Mouse (Mus musculus) lung, postnatal 0 days (tissue): Measurements from ENCODE around the gene Zkscan1. TPM values are rescaled to one million over a fixed set of nuclear protein-coding genes. Genes with fewer than 3 reads are reported as not detected.

ENCODE experiments used
- ATAC-seq: fragments of 200-750 bp; cut with Nextera tagmentation; 2 replicates; pipeline ENCODE4 v1.8.0; 2017; ENCODE audit warnings: moderate library complexity
- DNase-seq: peaks from one replicate; pipeline ENCODE4 v3.0.0-alpha.2; 2016; ENCODE audit warnings: low spot score
- H3K27ac ChIP-seq: fragments of 300-500 bp; sonication (generic); 2 replicates; pipeline ENCODE4 v1.5.1; 2014; ENCODE audit warnings: antibody characterized with exemption, mild to moderate bottlenecking, low read length, mixed read lengths
- H3K27me3 ChIP-seq: fragments of 300-500 bp; sonication (generic); replicated peaks from 2 replicates; pipeline ENCODE4 v1.6.1; 2014; ENCODE audit warnings: low read length, mixed read lengths; ENCODE audit not compliant: insufficient read depth
- H3K36me3 ChIP-seq: fragments of 300-500 bp; sonication (generic); 2 replicates; pipeline ENCODE4 v1.6.1; 2014; ENCODE audit warnings: low read length, mixed read lengths; ENCODE audit not compliant: insufficient read depth
- H3K4me1 ChIP-seq: fragments of 300-500 bp; sonication (generic); 2 replicates; pipeline ENCODE4 v1.6.1; 2014; ENCODE audit warnings: antibody characterized with exemption, low read depth, low read length, mixed read lengths; ENCODE audit not compliant: insufficient read depth
- H3K4me2 ChIP-seq: fragments of 300-500 bp; sonication (generic); replicated peaks from 2 replicates; pipeline ENCODE4 v1.6.1; 2014; ENCODE audit warnings: low read depth, mild to moderate bottlenecking, low read length, moderate library complexity, mixed read lengths
- H3K4me3 ChIP-seq: fragments of 300-500 bp; sonication (generic); 2 replicates; pipeline ENCODE4 v1.5.1; 2014; ENCODE audit warnings: low read depth, low read length
- H3K9ac ChIP-seq: fragments of 300-500 bp; sonication (generic); replicated peaks from 2 replicates; pipeline ENCODE4 v1.6.1; 2014; ENCODE audit warnings: low read depth, mild to moderate bottlenecking
- H3K9me3 ChIP-seq: fragments of 300-500 bp; sonication (generic); 2 replicates; pipeline ENCODE4 v1.6.1; 2016; ENCODE audit warnings: low read length, mixed read lengths
- CTCF ChIP-seq: IDR thresholded peaks from 2 replicates; pipeline ENCODE4 v1.5.1; 2016; ENCODE audit warnings: antibody characterized with exemption, mild to moderate bottlenecking
- EP300 ChIP-seq: IDR thresholded peaks from 2 replicates; pipeline ENCODE4 v1.6.1; 2016; ENCODE audit warnings: antibody characterized with exemption, mild to moderate bottlenecking, control low read depth
- WGBS: fragments of 180-500 bp; shearing (Covaris S2); extraction: QIAGEN DNeasy Blood & Tissue Kit; methylation state at CpG from one replicate; pipeline ENCODE4 v1.1.7; 2014; 5-methylcytosine and 5-hydroxymethylcytosine counted together
- polyA plus RNA-seq: library from polyadenylated mRNA; unstranded; fragments of >200 nt; fragmentation: Nextera tagmentation; extraction: Ambion mirVana; gene quantifications from 2 replicates; pipeline ENCODE4 v1.2.1, GENCODE M21; 2015

The Zkscan1 gene
- polyA plus RNA-seq, 1 experiment from 2014 or later, result 8.2 TPM

GRCm38 (mm10) chr5:138137935-138138549 is 53.2 kb downstream of the Zkscan1 start:
- ATAC-seq (peak; percentile 54), DNase-seq (peak; percentile 64)
- Histone ChIP-seq H3K4me3 (no peak overlapping the region), H3K4me1 (no peaks in the 10 kb centered on the region), H3K9me3 (no peaks in the 10 kb centered on the region), H3K9ac (no peak overlapping the region), H3K36me3 (peaks cover 22% of the 10 kb centered on the region), H3K4me2 (no peak overlapping the region), H3K27me3 (no peaks in the 10 kb centered on the region), H3K27ac (no peak overlapping the region)
- TF ChIP-seq CTCF (peak; percentile 84), EP300 (no peak)
- WGBS, result 52% methylated on average over 8 of the region's 8 CpGs

GRCm38 (mm10) chr5:138138585-138138984 is 53.7 kb downstream of the Zkscan1 start:
- no peak for ATAC-seq
- Histone ChIP-seq H3K4me2 (no peak overlapping the region), H3K9ac (no peak overlapping the region), H3K27ac (no peak overlapping the region), H3K27me3 (no peaks in the 10 kb centered on the region), H3K4me1 (no peaks in the 10 kb centered on the region), H3K4me3 (no peak overlapping the region), H3K9me3 (no peaks in the 10 kb centered on the region), H3K36me3 (peaks cover 17% of the 10 kb centered on the region)
- WGBS, result 57% methylated on average over 4 of the region's 4 CpGs
- DNase-seq, result no peak
- TF ChIP-seq CTCF, result no peak
- no peak for TF ChIP-seq EP300

- DNase-seq (no peak), ATAC-seq (no peak)
- TF ChIP-seq EP300 (no peak), CTCF (no peak)
- H3K9me3 ChIP-seq, result no peaks in the 10 kb centered on the region
- H3K27me3 ChIP-seq, result no peaks in the 10 kb centered on the region
- H3K4me1 ChIP-seq, result no peaks in the 10 kb centered on the region
- peak overlapping the region; percentile 85; the same call in 1 of the 2 replicates for H3K9ac ChIP-seq
- H3K4me2 ChIP-seq, result peak overlapping the region; percentile 63; the same call in 1 of the 2 replicates
- H3K27ac ChIP-seq, result no peak overlapping the region
- no peak overlapping the region for H3K4me3 ChIP-seq
- 50% methylated on average over 3 of the region's 3 CpGs for WGBS
- H3K36me3 ChIP-seq, result peaks cover 18% of the 10 kb centered on the region
Measured at GRCm38 (mm10) chr5:138154390-138154789, 69.5 kb downstream of the Zkscan1 start.

GRCm38 (mm10) chr5:138155443-138155976 is 70.6 kb downstream of the Zkscan1 start, which contains the start of gene Zfp113:
Gene Zfp113 (minus strand): TSS chr5:138155744.
- Histone ChIP-seq H3K4me1 (no peaks in the 10 kb centered on the region; the same call in 1 of the 2 replicates), H3K9me3 (no peaks in the 10 kb centered on the region), H3K36me3 (peaks cover 15% of the 10 kb centered on the region), H3K4me3 (peak within 1 kb of the TSS; percentile 71), H3K27me3 (no peaks in the 10 kb centered on the region), H3K27ac (peak within 1 kb of the TSS; percentile 94), H3K9ac (peak within 1 kb of the TSS; percentile 85), H3K4me2 (peak within 1 kb of the TSS; percentile 63)
- DNase-seq, result peak; percentile 98
- ATAC-seq, result peak; percentile 99
- WGBS, result 0% methylated on average over 31 of the region's 31 CpGs
- TF ChIP-seq EP300 (peak; percentile 80), CTCF (peak; percentile 95)

Other genes with a start within 250 kb of the Zkscan1 start
- 12.5 and 12.6 TPM in 2 replicates for gene Pilra, start 248.8 kb upstream of the Zkscan1 start, polyA plus RNA-seq
- gene Pilrb1, start 227.0 kb upstream of the Zkscan1 start, polyA plus RNA-seq, result 3.6 and 4.7 TPM in 2 replicates
- gene Pilrb2, start 213.3 kb upstream of the Zkscan1 start, polyA plus RNA-seq, result 6.1 and 6.2 TPM in 2 replicates
- 2.1 and 2.6 TPM in 2 replicates for gene Cyp3a13, start 163.5 kb upstream of the Zkscan1 start, polyA plus RNA-seq
- gene Gjc3, start 122.0 kb upstream of the Zkscan1 start, polyA plus RNA-seq, result not detected in 2 replicates
- 0.20 and 0.82 TPM in 2 replicates for gene Azgp1, start 103.6 kb upstream of the Zkscan1 start, polyA plus RNA-seq
- not detected in 2 replicates for gene Smok3a, start 63.8 kb upstream of the Zkscan1 start, polyA plus RNA-seq
- not detected in 2 replicates for gene Smok3b, start 63.7 kb upstream of the Zkscan1 start, polyA plus RNA-seq
- not detected in 2 replicates for gene Smok3c, start 31.9 kb upstream of the Zkscan1 start, polyA plus RNA-seq
- gene Zscan21, start 31.8 kb downstream of the Zkscan1 start, polyA plus RNA-seq, result 32.1 and 35.1 TPM in 2 replicates
- 11.4 and 12.3 TPM in 2 replicates for gene Zfp113, start 70.7 kb downstream of the Zkscan1 start, polyA plus RNA-seq
- gene Cops6, start 76.0 kb downstream of the Zkscan1 start, polyA plus RNA-seq, result 173 TPM in 2 replicates
- 10.9 and 11.1 TPM in 2 replicates for gene Ap4m1, start 86.9 kb downstream of the Zkscan1 start, polyA plus RNA-seq
- 36.2 and 37.5 TPM in 2 replicates for gene Mcm7, start 87.3 kb downstream of the Zkscan1 start, polyA plus RNA-seq
- 37.5 and 41.1 TPM in 2 replicates for gene Taf6, start 102.4 kb downstream of the Zkscan1 start, polyA plus RNA-seq
- 24.2 and 26.3 TPM in 2 replicates for gene Cnpy4, start 102.4 kb downstream of the Zkscan1 start, polyA plus RNA-seq
- 6.3 and 6.7 TPM in 2 replicates for gene Mblac1, start 109.2 kb downstream of the Zkscan1 start, polyA plus RNA-seq
- 0.05 and 0.11 TPM in 2 replicates for gene Nxpe5, start 140.8 kb downstream of the Zkscan1 start, polyA plus RNA-seq
- gene Lamtor4, start 170.4 kb downstream of the Zkscan1 start, polyA plus RNA-seq, result 73.5 and 75.6 TPM in 2 replicates
- 2.9 and 3.2 TPM in 2 replicates for gene BC037034, start 178.9 kb downstream of the Zkscan1 start, polyA plus RNA-seq
- 0.84 and 1.2 TPM in 2 replicates for gene Gal3st4, start 187.8 kb downstream of the Zkscan1 start, polyA plus RNA-seq
- 0.02 and 0.11 TPM in 2 replicates for gene Gm43720, start 194.9 kb downstream of the Zkscan1 start, polyA plus RNA-seq
- 2.0 and 2.7 TPM in 2 replicates for gene Gpc2, start 194.9 kb downstream of the Zkscan1 start, polyA plus RNA-seq
- gene Stag3, start 195.2 kb downstream of the Zkscan1 start, polyA plus RNA-seq, result 0.20 and 0.37 TPM in 2 replicates